Mouse (Mus musculus): ENCODE measurements around the gene Gm42517. TPM values are rescaled to one million over a fixed set of nuclear protein-coding genes. Genes with fewer than 3 reads are reported as not detected.

Gene Gm42517
- total RNA-seq, 2 experiments from 2014 or later: 2.5 to 2.6 TPM

DNA sequence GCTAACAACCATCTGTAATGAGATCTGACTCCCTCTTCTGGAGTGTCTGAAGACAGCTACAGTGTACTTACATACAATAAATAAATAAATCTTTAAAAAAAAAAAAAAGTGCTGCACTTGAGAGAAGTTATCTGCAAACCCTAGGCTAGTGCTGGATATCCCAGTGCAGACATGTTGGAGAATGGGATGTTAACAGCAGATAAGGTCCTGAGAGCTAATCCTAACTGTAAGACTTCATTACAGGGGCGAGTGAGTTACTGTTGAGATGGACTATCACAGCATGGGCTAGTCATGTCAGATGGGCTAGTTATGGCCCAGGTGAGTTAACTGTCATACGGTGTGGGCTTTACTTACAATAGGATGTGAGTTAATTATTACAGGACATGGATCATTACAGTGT lies 13.7 kb downstream of the Gm42517 start:
- no peak for DNase-seq (ENCODE audit: low spot score in 2 of 2)

DNA sequence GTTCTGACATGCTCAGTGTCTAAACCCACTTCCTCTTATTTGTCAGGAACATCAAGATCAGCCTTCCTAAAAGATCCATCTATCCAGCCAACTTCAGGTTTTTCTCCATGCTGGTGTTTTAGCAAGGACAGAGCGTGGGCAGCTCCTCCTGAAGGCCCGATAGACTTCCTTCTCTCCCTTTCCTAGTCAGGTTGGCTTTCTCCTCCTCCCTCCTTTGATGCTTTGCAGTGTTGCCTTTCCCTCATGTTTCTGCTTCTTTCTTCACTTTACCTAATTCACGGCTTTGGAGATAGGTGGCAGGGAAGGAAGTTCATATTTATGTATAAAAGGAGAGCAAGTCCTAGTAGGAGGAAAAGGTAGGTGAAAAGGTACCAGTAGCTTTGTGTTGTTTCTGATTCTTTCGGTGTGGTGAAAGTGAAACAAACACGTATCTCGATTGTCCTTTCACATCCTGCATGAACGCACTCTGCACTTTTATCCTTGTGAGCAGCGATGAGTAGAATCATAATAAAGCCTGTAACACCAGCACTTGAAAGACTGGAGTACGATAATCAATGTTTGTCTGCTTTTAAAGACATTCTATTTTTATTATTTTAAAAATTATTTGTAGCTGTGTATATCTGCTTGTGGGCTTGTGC lies 18.1 kb downstream of the Gm42517 start:
- DNase-seq (ENCODE audit: low spot score in 2 of 2): no peak

DNA sequence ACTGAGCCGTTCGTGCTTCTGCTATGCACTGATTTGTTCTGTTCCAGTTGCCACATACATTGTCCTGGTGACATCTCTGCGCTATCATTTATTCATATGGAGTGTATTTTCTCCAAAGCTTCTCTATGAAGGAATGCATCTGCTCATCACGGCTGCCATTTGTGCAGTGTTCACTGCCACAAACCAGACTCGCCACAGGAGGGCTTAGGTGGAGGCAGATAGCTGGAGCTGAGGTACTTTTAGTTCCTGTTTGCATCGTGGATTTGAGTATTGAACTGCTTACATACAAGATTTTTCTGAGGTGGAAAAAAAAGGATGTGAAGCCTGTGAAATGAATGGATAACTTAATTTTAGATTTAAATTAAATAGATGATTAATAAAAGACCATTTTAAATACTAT lies 19.9 kb downstream of the Gm42517 start:
- DNase-seq (ENCODE audit: low spot score in 2 of 2): no peak

DNA sequence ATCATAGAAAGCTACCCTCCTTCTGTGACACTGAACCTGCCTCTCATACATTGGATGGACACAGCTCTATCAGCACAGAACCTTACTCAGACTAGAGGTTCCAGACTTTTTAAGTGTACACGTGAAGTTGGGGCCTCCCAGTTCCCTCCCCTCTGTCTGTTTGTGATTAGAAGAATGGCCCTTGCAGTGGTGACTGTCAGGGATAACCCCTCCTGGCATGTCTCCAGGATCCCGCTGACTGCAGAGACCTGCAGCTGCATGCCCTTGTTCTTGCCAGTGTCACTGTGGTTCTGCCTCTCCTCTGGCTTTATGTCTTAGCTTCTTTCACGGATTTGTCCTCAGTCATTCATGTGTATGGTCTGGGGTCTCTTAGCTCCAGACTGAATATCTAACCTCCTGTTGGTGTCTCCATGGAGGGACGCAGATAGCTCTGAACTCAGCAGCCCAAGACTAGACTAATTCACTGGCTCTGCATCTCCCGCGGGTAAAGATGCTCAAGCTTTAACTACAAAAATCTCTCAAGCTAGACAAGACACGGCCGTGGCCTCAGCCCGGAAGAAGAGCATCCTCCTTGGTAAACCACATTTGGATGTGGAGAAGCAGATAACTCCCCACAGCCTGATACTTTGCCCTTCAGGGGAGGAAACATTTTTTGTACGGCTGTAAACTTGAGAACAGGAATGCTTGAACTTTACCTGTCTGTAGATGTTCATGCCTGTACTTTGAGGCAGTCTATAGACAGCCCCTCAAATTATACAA lies 22.2 kb downstream of the Gm42517 start:
- no peak for DNase-seq (ENCODE audit: low spot score in 2 of 2)

DNA sequence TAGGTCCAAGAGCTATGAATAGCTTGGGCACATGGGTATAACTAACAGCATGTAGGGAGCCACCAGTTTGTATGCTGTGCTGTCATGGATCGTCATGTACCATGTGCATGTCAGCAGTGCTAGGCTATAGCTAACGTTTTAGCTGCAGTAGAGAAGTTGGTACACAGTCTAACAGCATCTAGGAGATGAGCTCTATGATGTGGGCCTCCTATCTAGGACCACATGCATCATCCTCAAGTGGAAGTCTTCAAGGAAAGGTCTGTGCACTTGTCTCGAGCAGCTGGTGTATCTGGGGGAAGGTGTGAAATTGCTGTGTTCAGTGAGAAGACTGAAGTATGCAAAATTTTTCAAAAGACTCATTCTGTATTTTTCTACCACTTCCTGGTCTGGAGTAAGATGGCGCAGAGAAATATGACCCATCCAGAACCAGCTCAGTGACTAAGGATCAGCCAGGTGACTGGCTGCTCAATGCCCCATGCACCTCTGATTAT lies 24.0 kb downstream of the Gm42517 start:
- no peak for DNase-seq (ENCODE audit: low spot score in 2 of 2)

DNA sequence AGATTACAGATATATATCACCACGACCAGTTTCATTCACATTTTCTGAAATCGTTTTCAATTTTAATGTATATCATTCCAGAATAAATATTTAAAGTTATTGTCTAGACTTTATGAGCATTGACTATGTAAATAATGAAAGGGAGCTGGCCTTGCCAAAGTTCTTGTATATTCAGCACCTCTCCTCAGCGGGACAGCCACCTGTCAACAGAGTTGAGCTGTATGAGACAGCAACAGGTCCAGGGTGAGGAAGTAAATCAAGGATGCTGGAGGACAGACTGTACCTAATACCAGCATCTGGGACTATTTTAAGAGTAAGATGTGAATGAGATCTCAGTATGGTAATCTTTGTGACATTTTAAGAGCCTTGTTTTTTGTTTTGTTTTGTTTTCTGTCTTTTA lies 29.7 kb downstream of the Gm42517 start:
- DNase-seq (ENCODE audit: low spot score in 2 of 2): no peak

DNA sequence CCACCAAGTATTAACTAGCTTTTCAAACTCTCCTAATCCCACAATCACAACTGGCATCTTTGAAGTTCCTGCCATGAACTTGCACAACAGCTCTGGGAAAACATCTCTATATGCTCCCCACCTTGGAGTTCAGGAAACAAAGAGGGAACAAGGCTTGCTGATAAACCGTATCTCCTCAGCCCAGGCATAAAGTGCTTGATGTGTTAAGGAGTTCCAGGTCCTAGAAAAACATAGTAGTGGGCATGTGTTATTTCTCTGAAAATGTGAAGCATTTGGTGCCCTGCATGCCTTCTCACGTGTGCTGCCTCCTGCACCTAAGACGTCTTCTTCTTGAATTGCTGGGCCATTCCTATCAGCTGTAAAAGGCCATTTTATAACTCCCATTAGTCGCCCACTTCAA lies 30.3 kb downstream of the Gm42517 start:
- DNase-seq (ENCODE audit: low spot score in 2 of 2): no peak

DNA sequence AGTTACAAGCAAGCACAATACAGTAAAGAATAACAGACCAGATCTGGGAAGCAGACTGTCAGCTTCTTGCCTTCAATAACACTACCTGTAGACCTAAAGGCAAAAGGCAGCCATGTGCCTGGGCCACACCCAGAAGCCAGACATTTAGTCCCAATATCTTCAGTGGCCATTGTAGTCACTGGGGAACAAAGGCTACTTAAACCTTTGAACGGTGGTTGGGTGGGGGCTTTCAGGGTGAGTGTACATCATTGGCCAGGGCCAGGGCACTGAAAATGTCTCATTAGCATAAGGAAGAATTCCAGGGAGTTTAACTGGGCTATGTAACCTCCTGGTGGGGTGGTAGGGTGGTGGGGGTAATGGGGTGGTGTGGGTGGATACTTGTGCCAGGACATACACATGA lies 36.7 kb downstream of the Gm42517 start:
- DNase-seq (ENCODE audit: low spot score in 2 of 2): no peak

Other genes with a start within 250 kb of the Gm42517 start
- gene Tmed5, start 235.3 kb downstream of the Gm42517 start, total RNA-seq (2021): 10 to 100 TPM; 73.0 to 74.1 TPM
- gene Ccdc18, start 235.0 kb downstream of the Gm42517 start, total RNA-seq (2021): under 1 TPM; 0.45 to 0.63 TPM
- gene Dr1, start 99.0 kb downstream of the Gm42517 start, total RNA-seq (2021): 10 to 100 TPM; 30.1 to 33.7 TPM
- 10 to 100 TPM; 11.4 to 14.6 TPM for gene Pigg, start 55.3 kb downstream of the Gm42517 start, total RNA-seq (2021)
- not detected for gene Pde6b, start 20.5 kb upstream of the Gm42517 start, total RNA-seq (2021)
- 100 to 1,000 TPM; 457 to 578 TPM for gene Atp5k, start 66.5 kb upstream of the Gm42517 start, total RNA-seq (2021)
- 1 to 10 TPM; 1.5 to 2.4 TPM for gene Mfsd7a, start 81.0 kb upstream of the Gm42517 start, total RNA-seq (2021)
- gene Pcgf3, start 93.3 kb upstream of the Gm42517 start, total RNA-seq (2021): 10 to 100 TPM; 25.6 to 41.8 TPM
- gene Cplx1, start 182.1 kb upstream of the Gm42517 start, total RNA-seq (2021): 1 to 10 TPM; 1.8 to 3.4 TPM